Mouse (Mus musculus) cortical plate, adult 2 months (tissue): ENCODE data around the gene Gm44502.

ENCODE experiments used
- CTCF ChIP-seq: fragments of 200-500 bp; IDR thresholded peaks from 2 replicates; pipeline ENCODE4 v1.5.1; 2011; ENCODE audit warnings: mild to moderate bottlenecking, control low read depth, low read length; ENCODE audit not compliant: insufficient read depth; ENCODE audit errors: extremely low read depth
- POLR2A ChIP-seq: fragments of 200-500 bp; IDR thresholded peaks from 2 replicates; pipeline ENCODE4 v1.6.1; 2011; ENCODE audit warnings: mild to moderate bottlenecking, low read length, control low read depth; ENCODE audit not compliant: insufficient read depth; ENCODE audit errors: extremely low read depth

GRCm38 (mm10) chr15:89477091-89477491 lies 47.6 kb upstream of the Gm44502 start, which contains the start of gene Arsa:
- TF ChIP-seq CTCF (no peak), POLR2A (no peak)
